Mouse (Mus musculus): ENCODE results near the gene Nlrc5.

DNA sequence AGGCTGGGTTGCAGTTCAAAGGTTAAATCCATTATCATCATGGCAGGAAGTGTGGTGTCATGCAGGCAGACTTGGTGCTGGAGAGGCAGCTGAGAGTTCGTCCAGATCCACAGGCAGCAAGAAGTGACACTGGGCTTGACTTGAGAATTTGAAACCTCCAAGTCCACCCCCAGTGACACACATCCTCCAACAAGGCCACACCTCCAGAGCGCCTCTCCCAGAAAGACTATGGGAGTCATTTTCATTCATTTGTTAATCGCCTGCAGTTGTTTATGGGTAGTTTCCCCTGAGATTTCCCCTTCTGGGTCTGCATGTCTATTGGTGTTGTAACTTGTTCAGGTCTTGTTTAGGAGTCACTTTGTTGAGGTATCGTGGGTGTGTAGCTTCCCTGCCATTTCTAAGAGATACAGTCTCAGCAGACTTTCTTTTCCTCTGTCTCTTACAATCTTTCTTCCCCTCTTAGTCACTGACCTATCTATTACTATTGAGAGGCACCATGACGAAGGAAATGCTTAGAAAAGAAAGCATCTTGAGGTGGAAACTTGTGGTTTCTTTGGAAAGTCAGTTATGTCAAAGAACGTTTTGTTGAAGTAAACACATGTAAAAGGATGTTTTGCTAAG is 19.8 kb downstream of the Nlrc5 start:
- TF ChIP-seq POLR2A (IDR thresholded peaks at IDR 0.05; ENCODE audit: borderline replicate concordance, control insufficient read depth, low read depth, low read length) (no peak), CTCF (IDR thresholded peaks at IDR 0.05; ENCODE audit: control insufficient read depth, insufficient read depth, low read length) (no peak)
